Mouse (Mus musculus): ENCODE results near the gene Slit3. TPM values are rescaled to one million over a fixed set of nuclear protein-coding genes. Genes with fewer than 3 reads are reported as not detected.

Gene Slit3
- total and polyA plus RNA-seq, 3 experiments: 0.55 to 4.8 (median 2.8) TPM

DNA sequence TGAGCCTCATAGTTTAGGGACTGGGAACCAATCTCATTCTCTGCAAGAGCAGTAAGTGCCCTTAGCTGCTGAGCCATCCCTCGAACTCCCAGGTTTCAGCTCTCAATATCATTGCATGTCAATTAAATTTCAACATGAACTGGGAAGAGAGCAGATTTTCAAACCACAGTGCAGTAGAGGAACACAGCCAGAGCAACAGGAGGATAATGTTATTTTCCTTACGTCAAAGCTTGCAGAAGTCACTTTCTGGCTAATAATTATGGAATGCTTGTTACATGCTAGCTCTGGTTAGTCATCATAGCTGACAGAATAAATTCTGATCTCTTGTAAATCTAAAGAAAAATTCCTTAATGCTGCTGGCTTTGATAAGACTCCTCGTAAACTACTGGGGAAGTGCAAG, 210.5 kb downstream of the Slit3 start:
- Histone ChIP-seq H3K27ac (ENCODE audit: insufficient read depth, low read depth) (no peak overlapping the region), H3K4me3 (replicated peaks in 1 of 3; ENCODE audit: low read depth in 2 of 3, low read length in 2 of 3, poor library complexity in 1 of 3) (no peak overlapping the region), H3K4me1 (ENCODE audit: control insufficient read depth in 1 of 2, insufficient read depth in 2 of 2) (no peaks in the 10 kb centered on the region), H3K79me2 (replicated peaks; ENCODE audit: control insufficient read depth, extremely low read depth, insufficient read depth, poor library complexity, severe bottlenecking) (no peaks in the 10 kb centered on the region), H3K9ac (ENCODE audit: insufficient read depth, low read depth) (no peak overlapping the region), H3K4me2 (ENCODE audit: insufficient read depth, low read depth, poor library complexity, severe bottlenecking) (no peak overlapping the region), H3K27me3 (replicated peaks) (peaks cover 21% of the 10 kb centered on the region), H3K9me3 (replicated peaks; ENCODE audit: low read length) (no peaks in the 10 kb centered on the region), H3K36me3 (replicated peaks in 1 of 2; ENCODE audit: control insufficient read depth in 1 of 2, insufficient read depth in 1 of 2, low read length in 1 of 2) (no peaks in the 10 kb centered on the region)
- no peak for DNase-seq (ENCODE audit: extremely low read depth)
- in situ Hi-C loops (cut with MboI; ENCODE audit: low pct_ligation_motif_present, low pct_unique_long_range_greater_than_20kb, low sequenced_read_pairs) (no loop called here), dilution Hi-C loops (cut with MboI; ENCODE audit: extremely low pct_ligation_motif_present, extremely low pct_unique_long_range_greater_than_20kb, low sequenced_read_pairs) (no loop called here)
- TF ChIP-seq MEF2A (IDR thresholded peaks at IDR 0.05; ENCODE audit: borderline replicate concordance, low read depth, low read length) (no peak), POLR2A (IDR thresholded peaks at IDR 0.05; ENCODE audit: low read depth, low read length) (no peak)

DNA sequence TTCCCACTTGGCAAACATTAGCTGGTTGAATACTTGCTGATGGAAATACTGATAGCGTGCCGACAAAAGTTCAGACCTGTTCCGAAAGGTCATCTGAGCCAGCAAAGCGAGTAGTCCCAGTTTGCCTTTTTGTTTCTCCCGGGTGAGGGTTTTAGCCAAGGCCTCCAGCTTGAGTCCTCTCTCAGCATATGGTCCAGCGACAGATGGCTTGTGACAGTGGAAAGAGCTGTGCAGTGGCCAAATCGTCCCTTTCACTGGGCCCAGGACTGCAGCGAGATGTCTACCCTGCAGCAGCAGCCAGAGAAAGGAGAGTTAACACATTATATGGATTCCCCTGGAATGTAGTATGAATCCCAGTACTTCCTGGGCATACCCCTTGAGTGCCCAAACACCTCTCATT, 215.5 kb downstream of the Slit3 start:
- dilution Hi-C loops (cut with MboI; ENCODE audit: extremely low pct_ligation_motif_present, extremely low pct_unique_long_range_greater_than_20kb, low sequenced_read_pairs): no loop called here
- H3K27me3 ChIP-seq (replicated peaks): peaks cover 13% of the 10 kb centered on the region
- H3K4me2 ChIP-seq (ENCODE audit: insufficient read depth, low read depth, poor library complexity, severe bottlenecking): no peak overlapping the region
- in situ Hi-C loops (cut with MboI; ENCODE audit: low pct_ligation_motif_present, low pct_unique_long_range_greater_than_20kb, low sequenced_read_pairs): no loop called here
- H3K36me3 ChIP-seq (replicated peaks in 1 of 2; ENCODE audit: control insufficient read depth in 1 of 2, insufficient read depth in 1 of 2, low read length in 1 of 2): no peaks in the 10 kb centered on the region
- no peak overlapping the region for H3K4me3 ChIP-seq (replicated peaks in 1 of 3; ENCODE audit: low read depth in 2 of 3, low read length in 2 of 3, poor library complexity in 1 of 3)
- DNase-seq (ENCODE audit: extremely low read depth): no peak
- no peak for TF ChIP-seq GABPA (IDR thresholded peaks at IDR 0.05; ENCODE audit: insufficient replicate concordance, low read depth, low read length)
- no peak for TF ChIP-seq MYC (IDR thresholded peaks at IDR 0.05; ENCODE audit: low read depth, low read length)
- no peak for TF ChIP-seq MAFK (IDR thresholded peaks at IDR 0.05; ENCODE audit: insufficient replicate concordance, low read length)
- TF ChIP-seq POLR2AphosphoS2 (IDR thresholded peaks at IDR 0.05; ENCODE audit: low read depth, low read length): no peak
- no peak for TF ChIP-seq ETS1 (conservative IDR thresholded peaks at IDR 0.05; ENCODE audit: low read depth, low read length)
- TF ChIP-seq JUND (conservative IDR thresholded peaks at IDR 0.05; ENCODE audit: low read depth, low read length): no peak
- no peaks in the 10 kb centered on the region for H3K9me3 ChIP-seq (replicated peaks; ENCODE audit: low read length)
- H3K27ac ChIP-seq (ENCODE audit: insufficient read depth, low read depth): no peak overlapping the region
- no peak overlapping the region for H3K9ac ChIP-seq (ENCODE audit: insufficient read depth, low read depth)
- peaks cover 0 to 5% of the 10 kb centered on the region in 2 experiments; a peak in 1 of 4 replicates for H3K4me1 ChIP-seq (ENCODE audit: control insufficient read depth in 1 of 2, insufficient read depth in 2 of 2)
- H3K79me2 ChIP-seq (replicated peaks; ENCODE audit: control insufficient read depth, extremely low read depth, insufficient read depth, poor library complexity, severe bottlenecking): no peaks in the 10 kb centered on the region

DNA sequence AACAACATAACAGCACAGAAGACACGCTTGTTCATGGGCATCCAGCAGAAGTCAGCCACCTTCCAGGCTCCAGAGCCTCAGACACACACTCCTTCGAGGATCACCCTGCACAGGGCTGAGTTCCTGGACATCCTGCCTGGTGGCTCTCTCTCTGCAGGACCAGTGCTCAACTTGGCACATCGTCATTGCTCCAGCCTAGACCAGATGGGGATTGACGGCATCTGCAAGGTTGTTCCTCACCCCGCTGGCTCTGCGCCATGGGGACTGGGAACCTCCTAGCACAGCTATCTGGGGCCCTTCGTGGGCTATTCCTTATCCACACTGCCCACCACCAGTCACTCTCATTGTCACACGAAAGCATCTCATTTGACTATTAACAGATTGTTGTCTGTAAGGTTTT, 216.5 kb downstream of the Slit3 start:
- Histone ChIP-seq H3K4me2 (ENCODE audit: insufficient read depth, low read depth, poor library complexity, severe bottlenecking) (no peak overlapping the region), H3K27ac (ENCODE audit: insufficient read depth, low read depth) (no peak overlapping the region), H3K4me3 (replicated peaks in 1 of 3; ENCODE audit: low read depth in 2 of 3, low read length in 2 of 3, poor library complexity in 1 of 3) (no peak overlapping the region), H3K9me3 (replicated peaks; ENCODE audit: low read length) (no peaks in the 10 kb centered on the region), H3K36me3 (replicated peaks in 1 of 2; ENCODE audit: control insufficient read depth in 1 of 2, insufficient read depth in 1 of 2, low read length in 1 of 2) (no peaks in the 10 kb centered on the region), H3K4me1 (ENCODE audit: control insufficient read depth in 1 of 2, insufficient read depth in 2 of 2) (peaks cover 0 to 5% of the 10 kb centered on the region in 2 experiments; a peak in 1 of 4 replicates), H3K79me2 (replicated peaks; ENCODE audit: control insufficient read depth, extremely low read depth, insufficient read depth, poor library complexity, severe bottlenecking) (no peaks in the 10 kb centered on the region), H3K9ac (ENCODE audit: insufficient read depth, low read depth) (no peak overlapping the region), H3K27me3 (replicated peaks) (peaks cover 9% of the 10 kb centered on the region)
- DNase-seq (ENCODE audit: extremely low read depth): no peak
- TF ChIP-seq EP300 (IDR thresholded peaks at IDR 0.05; ENCODE audit: low read length): no peak
- no peak for TF ChIP-seq SMC3 (IDR thresholded peaks at IDR 0.05; ENCODE audit: low read depth, low read length)
- no peak for TF ChIP-seq CHD1 (IDR thresholded peaks at IDR 0.05; ENCODE audit: low read depth, low read length)
- no peak for TF ChIP-seq MAX (IDR thresholded peaks at IDR 0.05; ENCODE audit: low read length)
- no peak for TF ChIP-seq MYC (IDR thresholded peaks at IDR 0.05; ENCODE audit: low read depth, low read length)
- no peak for TF ChIP-seq JUN (IDR thresholded peaks at IDR 0.05; ENCODE audit: insufficient read depth, low read depth, low read length)
- in situ Hi-C loops (cut with MboI; ENCODE audit: low pct_ligation_motif_present, low pct_unique_long_range_greater_than_20kb, low sequenced_read_pairs) (no loop called here), dilution Hi-C loops (cut with MboI; ENCODE audit: extremely low pct_ligation_motif_present, extremely low pct_unique_long_range_greater_than_20kb, low sequenced_read_pairs) (no loop called here)
